Mouse (Mus musculus) left cerebral cortex, postnatal 14 days (tissue): ENCODE measurements around the gene Cyp2d22. TPM values are rescaled to one million over a fixed set of nuclear protein-coding genes. Genes with fewer than 3 reads are reported as not detected.
A peak's percentile ranks its signal among the peaks of the same experiment; 100 is the strongest.

Source experiments
- DNase-seq, 2 experiments: peaks; one replicate each; pipeline ENCODE4 v3.0.0; 2021 to 2022; ENCODE audit warnings: low spot score in 2 of 2, mixed read lengths in 1 of 2
- intact Hi-C: fragments of 180-260 bp; cut with DNase I; formaldehyde crosslinking; loops from one replicate; pipeline ENCODE4 v1.15.1; 2025
- total RNA-seq, 2 experiments: library from RNA; stranded (reverse); gene quantifications; 2 replicates each; pipeline ENCODE4 v1.2.3; 2021

Cyp2d22 gene
- total RNA-seq, 2 experiments from 2014 or later: 20.9 to 21.9 TPM

DNA sequence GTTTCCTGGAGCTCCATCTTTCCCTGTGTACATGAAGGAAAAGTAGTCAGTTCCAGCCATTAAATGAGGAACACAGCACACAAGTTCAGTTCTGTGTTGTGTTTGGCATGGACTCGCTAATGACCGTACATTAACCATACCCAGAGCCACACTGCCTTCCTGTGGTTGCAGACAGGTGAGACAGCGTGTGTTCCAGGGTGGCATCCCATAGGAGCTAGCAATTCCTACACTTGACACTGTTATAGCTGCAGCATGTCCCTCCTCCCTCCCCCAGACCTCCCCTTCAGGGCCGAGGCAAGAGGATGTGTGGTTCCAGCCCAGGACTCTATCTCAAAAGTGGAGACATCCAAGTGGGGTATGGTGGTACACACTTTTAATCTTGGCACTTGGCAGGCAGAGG is 29.7 kb downstream of the Cyp2d22 start:
- no peak for DNase-seq
- intact Hi-C loops: no loop called here

DNA sequence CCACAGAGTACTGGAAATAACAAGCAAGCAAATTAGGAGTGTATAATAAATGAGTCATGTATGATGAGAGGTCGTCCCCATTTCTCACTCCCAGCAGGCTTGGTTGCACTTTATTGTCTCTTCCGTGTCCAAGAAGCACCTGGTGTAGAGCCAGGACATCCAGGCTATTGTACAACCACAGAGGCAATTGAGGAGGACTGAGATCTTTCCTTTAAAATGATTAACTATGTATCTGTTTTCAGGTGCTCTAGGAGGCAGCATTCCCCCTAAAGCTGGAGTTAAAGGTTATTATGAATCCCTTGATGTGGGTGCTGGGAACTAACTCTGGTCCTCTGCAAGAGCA is 31.1 kb downstream of the Cyp2d22 start:
- DNase-seq: no peak
- intact Hi-C loops: no loop called here

DNA sequence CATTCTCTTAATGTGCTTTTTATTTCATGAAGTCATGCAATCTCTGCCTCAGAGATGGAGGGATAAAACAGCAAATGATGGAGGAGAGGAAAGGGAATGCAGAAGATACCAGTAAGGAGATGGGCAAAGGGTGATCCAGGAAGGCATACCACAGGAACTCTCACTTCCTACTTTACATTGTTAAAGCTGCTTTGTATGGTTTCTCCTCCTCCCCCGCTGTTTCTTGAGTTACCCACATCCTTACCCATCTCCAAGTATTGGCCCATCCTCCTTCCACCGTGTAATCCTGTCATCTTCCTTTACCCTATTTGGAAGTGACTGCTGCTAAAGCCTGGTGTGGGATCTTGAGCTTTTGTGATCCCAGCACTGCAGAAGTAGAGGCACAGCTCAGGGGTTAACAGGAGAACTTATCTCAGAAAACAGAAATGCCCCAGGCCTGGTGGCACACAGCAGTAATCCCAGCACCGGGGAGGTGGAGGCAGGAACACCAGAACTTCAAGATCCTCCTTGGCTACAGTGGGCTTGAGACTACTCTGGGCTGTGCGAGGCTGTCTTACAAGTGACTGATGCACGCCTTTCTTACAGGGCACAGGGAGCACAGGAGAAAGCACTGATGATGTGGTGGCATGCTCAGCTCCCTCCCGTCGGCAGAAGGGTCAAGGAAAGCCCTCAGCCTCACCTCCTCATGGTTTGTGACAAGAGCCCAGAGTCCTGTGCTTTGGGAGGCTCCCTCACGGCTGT is 31.6 kb downstream of the Cyp2d22 start:
- intact Hi-C loops: no loop called here
- DNase-seq: no peak

DNA sequence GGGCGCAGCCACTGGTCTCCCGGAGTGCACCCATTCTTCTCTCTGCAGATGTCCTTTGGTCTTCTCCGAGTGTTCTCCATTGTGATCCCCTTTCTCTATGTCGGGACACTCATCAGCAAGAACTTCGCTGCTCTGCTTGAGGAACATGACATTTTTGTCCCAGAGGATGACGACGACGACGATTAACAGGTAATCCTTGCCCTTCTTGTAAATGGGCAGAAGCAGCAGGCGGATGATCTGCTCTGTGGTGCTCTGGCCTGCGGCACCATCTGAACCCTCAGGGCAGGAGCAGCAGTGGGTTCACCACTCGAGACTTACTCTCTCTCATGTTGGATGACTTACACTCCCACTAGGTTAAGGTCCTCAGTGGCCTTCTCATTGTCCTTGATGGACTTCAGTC is 32.2 kb downstream of the Cyp2d22 start:
- DNase-seq: no peak
- intact Hi-C loops: no loop called here

DNA sequence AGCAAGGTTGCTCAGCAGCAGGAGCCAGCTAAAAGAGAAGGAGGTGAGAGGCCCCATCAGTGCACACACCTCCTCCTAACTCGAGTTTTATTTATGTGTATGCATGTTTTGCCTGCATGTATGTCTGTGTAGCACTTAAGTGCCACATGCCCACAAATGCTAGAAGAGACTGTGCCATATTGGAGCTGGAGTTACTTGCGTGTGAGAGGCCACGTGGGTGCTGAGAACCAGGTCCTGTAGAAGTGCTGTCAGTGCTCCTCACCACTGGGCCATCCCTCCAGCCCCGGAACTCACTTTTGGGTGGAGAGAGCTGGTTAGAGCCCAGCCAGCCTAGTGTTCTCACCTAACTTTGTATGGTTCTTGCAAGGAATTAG is 32.8 kb downstream of the Cyp2d22 start:
- DNase-seq: no peak
- intact Hi-C loops: no loop called here

DNA sequence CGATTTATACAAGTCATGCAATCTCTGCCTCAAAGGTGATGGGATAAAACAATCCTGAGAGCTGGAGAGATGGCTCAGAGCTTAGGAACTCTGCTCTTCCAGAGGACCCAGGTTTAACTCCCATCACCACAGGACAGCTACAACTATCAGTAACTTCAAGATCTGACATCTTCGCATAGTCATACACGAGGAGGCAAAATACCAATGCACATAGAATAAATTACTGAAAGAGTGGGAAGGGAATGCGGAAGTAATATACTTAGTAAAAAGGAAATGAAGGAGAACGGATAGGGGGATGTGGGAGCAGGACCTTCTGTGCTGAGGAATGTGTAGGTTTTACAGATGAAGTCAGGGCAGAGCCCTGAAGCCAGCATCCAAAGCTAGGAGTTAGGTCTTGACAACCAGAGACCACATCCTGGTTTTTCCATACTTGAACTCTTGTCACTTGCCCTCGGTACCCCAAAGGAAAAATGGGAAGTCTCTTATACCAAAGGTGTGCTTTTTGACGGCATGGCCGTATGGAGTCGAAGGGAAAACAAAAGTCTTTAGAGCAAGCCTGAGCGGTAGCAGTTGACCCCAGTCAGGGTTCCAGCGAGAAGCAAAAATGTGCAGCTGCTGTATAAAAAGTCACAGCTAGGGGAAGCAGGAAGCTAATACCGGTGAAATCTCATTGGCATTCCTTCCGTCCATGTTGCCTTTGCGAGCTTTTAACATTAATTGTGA is 33.3 kb downstream of the Cyp2d22 start:
- intact Hi-C loops: no loop called here
- DNase-seq: no peak

DNA sequence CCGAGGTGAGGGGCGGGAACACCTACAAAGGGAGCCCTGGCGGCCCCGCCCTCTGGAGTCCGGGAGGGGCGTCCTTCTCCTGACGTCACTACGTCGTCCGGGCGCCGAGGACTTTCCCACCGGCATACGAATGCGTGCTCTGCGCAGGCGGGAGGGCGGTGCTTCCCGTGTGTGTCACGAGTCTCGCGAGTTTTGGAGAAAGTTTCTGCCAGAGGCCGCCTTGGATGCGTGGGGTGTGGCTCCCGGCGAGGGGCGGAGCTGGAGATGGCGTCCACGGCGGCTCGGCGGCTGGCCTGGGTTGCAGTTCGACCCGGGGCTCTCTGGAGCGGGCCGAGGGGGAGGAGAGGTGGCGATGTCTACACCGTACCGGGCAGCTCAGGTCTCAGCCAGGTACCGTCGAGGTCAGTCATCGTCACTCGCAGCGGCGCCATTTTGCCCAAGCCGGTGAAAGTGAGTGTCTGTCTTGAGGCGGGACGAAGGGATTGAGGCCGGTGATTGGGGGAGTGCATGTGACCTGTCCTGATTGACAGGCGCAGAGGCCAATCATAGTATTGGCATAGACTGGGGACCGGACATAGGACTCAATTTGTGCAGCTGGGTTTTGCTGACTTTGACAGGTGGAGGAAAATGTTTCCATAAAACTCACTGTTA is 34.1 kb downstream of the Cyp2d22 start:
- DNase-seq: peak; percentile 99
- intact Hi-C loops: no loop called here

DNA sequence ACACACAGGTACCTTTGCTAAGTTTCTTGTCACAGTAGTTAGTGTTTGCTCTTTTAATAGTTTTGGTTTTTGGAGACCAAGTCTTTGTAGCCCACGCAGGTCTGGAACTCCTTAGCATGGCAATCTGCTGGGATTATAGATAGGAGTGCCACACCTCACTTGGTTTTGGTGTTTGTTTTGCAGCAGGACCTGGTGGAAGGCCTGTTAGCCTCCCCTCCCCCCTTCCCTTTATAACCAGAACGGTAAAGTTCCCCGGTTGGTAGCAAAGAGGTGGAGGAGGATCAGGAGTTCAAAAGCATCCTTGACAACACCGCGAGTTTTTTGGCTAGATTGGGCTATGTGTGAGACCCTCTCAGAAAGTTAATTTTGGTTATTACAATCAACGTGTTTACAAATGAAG is 35.1 kb downstream of the Cyp2d22 start:
- DNase-seq: no peak
- intact Hi-C loops: no loop called here

DNA sequence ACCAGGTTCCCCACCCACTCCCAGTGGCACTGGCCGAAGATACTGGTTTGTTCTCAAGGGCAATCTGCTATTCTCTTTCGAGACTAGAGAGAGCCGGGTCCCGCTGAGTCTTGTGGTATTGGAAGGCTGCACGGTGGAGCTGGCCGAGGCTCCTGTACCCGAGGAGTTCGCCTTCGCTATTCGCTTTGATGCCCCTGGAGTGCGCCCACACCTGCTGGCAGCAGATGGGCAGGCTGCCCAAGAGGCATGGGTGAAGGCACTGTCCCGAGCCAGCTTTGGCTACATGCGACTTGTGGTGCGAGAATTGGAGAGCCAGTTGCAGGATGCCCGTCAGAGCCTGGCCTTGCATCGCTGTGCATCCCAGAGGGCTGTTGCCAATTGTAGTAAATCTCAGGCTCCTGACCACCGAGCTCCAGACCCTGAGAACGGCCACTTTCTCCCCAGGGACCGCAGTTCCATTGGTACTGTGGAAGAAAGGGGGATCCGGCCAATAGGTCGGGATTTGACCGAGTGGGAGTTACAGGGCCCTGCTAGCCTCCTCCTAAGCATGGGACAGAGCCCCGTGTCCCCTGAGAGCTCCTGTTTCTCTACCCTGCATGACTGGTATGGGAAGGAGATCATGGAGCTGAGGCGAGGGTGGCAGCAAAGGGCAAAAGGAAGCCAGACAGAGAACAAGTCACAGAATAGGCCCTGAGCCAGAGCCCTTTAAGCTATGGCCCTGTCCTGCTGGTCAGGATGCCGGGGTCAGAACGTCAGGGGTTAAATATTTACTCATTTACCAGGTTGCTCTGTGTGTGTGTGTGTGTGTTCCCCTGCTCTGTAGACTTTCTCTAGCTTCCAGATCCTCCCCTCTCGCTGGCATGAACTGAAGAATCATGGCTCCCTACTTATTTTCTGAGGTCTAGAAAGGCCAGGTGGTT is 36.4 kb downstream of the Cyp2d22 start:
- intact Hi-C loops: no loop called here
- DNase-seq: no peak

DNA sequence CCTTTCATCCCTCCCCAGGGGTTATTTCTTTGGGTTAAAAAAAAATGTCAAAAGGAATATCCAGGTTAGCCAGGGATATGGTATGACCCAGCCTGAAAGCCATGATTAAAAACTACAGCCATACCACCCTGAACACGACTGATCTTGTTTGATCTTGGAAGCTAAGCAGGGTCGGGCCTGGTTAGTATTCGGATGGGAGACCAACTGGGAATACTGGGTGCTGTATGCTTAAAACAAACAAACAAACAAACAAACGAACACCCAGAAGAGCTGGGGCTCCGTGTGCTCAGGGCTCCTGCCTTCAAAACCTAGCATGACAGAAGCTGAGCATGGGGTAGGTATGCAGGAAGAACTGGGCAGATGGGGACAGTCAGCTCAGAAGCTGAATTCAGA is 37.5 kb downstream of the Cyp2d22 start:
- no peak for DNase-seq
- intact Hi-C loops: no loop called here

DNA sequence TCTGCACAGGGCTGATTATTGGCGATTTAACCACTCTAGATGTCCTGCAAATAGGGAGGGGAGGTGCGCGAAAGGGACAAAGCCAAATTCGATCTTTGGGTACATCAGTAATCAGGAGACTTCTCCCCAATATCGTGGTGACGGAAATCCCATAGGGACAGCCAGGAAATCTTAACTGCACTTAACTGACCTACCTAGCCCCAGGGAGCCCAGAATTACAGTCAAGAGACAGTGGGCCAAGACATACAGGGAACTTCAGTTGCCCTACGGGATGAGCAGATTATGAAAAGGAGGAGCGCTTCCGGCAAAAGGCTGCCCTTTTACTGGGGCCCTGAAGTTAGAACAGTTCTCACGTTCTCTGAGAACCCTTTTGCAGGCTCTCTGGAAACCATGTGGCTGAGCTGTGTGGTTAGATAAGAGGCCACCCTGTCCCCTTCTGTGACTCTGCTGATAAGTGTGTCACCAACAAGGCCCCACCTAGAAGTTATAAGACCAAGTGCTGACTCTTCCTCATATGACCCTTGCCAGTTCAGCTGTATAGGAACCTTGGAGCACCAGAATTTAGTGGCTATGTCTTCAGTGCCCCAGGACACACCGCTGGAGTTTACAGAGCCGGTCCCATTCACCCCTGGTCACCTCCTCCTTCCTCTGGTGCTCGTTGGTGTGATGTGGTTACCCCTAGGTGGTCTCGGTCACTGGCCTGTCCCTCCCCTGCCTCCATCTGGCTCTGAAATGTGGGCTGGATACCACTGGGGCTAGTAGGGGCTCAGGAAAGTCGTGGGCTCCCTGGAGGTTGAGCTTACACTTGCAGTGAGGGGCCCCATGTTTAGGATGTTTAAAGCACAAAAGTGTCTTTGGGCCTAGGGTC is 38.2 kb downstream of the Cyp2d22 start:
- intact Hi-C loops: no loop called here

DNA sequence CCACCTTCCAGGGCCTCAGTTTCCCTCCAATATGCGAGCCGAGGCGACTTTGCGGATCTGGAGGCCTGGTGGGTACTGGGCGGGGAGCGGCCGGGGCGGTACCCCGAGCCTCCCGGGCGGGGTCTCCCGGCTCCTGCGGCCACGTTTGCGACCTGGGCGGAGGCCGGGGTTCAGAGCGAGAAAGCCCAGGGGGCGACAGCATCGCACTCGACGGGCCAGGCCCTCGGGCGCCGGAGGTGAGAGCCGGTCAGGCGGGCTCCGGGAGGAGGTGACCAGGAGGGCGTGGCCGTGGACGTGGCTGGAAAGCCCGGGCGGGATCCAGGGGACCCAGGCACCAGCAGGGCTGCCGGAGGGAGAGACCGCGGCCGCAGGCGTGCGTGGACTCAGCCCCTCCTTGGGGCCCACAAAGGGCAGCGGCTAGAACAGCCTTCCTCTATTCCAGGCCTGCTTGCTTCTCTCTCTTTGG is 39.0 kb downstream of the Cyp2d22 start:
- no peak for DNase-seq
- intact Hi-C loops: no loop called here

More for the DNA sequence above, 38.2 kb downstream of the Cyp2d22 start:
- DNase-seq: no peak

DNA sequence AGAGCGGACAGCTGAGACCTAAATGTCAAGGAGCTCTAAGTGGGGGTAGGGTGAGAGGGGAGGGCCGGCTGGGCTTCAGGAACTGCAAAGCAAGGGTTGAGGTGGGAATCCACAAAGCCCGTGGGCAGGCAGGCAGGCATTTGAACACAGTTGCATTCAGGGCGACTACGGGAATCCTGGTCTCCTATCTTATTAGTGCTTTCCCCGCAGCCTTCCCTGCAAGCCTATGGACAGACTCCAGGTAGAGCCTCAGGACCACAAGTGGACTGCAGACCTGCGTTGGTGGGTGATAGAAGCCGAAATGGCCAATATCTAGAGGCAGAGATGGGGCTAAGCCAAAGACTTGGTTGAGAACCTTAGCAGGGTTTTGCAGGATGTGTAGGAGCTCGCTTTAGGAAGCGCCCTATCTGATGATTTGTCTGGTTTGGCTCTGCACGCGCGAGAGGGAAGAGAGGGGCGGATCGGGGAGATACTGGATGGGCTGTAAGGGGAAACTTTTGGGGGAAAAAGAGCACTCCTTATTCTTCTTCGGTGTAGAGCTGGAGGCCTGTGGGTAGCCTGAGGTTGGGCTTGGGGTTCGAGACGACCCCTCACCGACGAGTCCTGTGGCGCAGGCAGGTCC is 39.5 kb downstream of the Cyp2d22 start:
- intact Hi-C loops: no loop called here
- no peak for DNase-seq

DNA sequence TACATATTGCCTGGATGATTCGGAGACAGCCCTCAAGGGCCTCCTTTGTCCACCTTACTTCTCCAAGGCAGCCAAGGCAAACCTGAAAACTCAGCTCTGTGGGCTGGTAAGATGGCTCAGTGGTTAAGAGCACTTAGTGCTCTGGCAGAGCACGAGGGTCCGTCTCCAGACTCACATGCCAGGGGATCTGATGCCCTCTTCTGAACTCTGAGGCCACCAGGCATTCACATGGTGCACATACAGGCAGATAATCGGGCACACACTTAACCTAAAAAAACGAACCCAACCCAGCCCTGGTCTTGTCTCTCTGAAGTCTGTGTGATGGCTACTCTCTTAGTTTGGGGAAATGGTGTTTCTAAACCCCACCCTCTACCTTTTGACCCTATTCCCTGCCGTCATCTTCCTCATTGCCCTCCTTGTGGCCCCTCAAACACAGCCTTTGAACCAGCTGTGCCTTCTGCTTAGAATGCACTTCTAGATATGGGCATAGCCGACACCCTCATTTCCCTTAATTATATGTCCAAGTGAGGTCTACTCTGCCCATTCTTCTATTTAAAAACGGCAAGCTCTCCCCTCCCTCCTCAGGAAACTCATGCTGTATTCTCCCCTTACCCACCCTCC is 40.3 kb downstream of the Cyp2d22 start:
- no peak for DNase-seq
- intact Hi-C loops: no loop called here

DNA sequence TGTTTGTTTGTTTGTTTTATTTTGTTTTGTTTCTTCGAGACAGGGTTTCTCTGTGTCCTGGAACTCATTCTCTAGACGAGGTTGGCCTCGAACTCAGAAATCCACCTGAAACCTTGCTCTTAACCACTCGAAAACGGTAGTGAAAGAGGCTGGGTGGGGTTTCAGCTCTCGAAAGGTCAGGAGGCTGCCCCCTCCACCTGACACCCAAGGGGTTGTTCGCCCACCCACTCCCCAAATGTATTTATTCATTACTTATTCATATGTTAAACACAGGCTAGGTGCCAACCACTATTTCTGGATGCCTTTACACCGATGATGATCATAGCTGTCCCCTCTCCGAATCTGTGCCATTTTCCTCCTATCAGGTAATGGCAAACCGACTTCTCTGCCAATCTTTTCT is 40.9 kb downstream of the Cyp2d22 start:
- intact Hi-C loops: no loop called here
- no peak for DNase-seq

DNA sequence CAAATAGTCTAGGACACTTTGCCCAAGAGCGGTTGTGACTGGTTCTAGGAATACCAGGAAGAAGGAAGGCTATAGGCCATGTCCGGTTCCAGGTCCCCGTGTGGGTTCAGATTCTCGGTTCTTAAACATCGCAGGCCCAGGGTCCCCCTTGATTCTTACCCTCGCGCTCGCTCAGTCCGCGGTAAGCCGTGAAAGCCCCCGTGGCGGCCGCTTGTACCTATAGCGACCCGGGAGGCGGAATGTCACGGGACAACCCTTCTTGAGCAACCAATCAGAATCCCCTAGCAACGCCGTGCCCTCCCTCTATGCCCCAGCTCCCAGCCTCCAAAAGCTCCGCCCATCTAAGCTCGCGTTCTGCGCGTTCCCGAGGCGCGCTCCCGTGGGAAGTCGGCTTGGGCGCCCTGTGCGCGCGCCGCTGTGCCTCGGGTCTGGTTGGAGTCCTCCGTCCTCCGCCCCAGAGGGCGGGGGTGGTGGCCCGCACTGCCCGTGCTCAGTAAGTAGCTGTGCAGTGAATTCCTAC is 41.4 kb downstream of the Cyp2d22 start, which contains the start of the genes Naga, Pheta2 and Smdt1:
TSS of gene Naga (minus strand) at position 333 of the 520 bp plus-strand sequence.
TSS of gene Pheta2 (plus strand) at position 350 of the 520 bp plus-strand sequence.
TSS of gene Smdt1 (plus strand) at position 367 of the 520 bp plus-strand sequence.
- peak; percentile 93 to 96 for DNase-seq
- intact Hi-C loops: no loop called here

DNA sequence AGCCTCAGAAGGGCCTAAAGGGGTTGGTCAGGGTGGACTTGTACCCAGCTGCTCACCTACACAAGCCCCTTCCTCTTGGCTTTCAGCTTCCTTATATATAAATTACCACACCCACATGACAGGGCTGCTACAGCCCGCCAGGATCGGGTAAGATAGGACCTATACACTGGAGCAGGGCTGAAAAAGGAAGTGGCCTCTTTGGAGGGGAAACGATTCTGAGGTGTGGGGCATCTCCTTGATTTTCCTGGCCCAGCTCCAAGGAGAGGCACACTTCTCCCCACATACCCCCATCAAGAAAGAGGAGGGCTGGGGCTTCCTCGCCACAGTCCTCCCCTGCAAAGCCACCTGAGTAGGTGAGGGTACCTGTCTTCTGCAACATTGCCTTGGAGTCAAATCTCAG is 42.2 kb downstream of the Cyp2d22 start:
- no peak for DNase-seq
- intact Hi-C loops: no loop called here
